Mouse (Mus musculus): Measurements from ENCODE around the gene Cntnap5c. TPM values are rescaled to one million over a fixed set of nuclear protein-coding genes. Genes with fewer than 3 reads are reported as not detected.
"Not testable (repeated sequence)": the region's sequence is repeated elsewhere in the genome, so short reads cannot be mapped to it uniquely, and the experiment has no call there.

Gene Cntnap5c
- polyA plus RNA-seq, 1 experiment from 2014 or later = not detected

DNA sequence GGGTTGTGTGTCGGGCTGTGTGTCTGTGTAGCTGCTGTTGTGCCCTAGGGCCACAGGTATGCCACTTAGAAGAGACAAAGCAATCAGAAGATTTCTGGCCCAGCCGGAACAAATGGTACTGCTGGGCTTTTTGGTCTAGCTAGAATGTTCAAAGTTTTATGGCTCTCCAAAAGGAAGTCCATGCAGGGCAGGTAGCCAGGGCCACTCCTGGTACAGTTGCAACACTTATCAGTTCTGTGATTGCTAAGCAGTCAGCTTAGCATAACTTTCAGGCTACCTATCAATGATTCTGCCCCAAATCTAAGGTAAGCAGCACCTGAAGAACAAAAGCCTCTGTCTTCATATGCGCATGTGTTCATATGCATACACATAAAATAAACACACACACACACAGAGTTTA is 26.0 kb downstream of the Cntnap5c start:
- H3K9me3 ChIP-seq (ENCODE audit: low read length) = no peaks in the 10 kb centered on the region
- H3K4me3 ChIP-seq (ENCODE audit: low read depth, low read length) = no peak overlapping the region
- no peaks in the 10 kb centered on the region for H3K36me3 ChIP-seq (replicated peaks; ENCODE audit: insufficient read depth, low read length)
- no peak for TF ChIP-seq EP300 (IDR thresholded peaks at IDR 0.05; ENCODE audit: low read depth)
- no peak for TF ChIP-seq CTCF (IDR thresholded peaks at IDR 0.05; ENCODE audit: low read depth)
- DNase-seq (no peak), ATAC-seq (no peak)
- H3K27ac ChIP-seq (ENCODE audit: low read depth) = no peak overlapping the region
- H3K4me1 ChIP-seq (ENCODE audit: insufficient read depth) = no peaks in the 10 kb centered on the region
- no peak overlapping the region for H3K4me2 ChIP-seq (ENCODE audit: low read depth, low read length)
- no peaks in the 10 kb centered on the region for H3K27me3 ChIP-seq (ENCODE audit: insufficient read depth, low read length)
- no peak overlapping the region for H3K9ac ChIP-seq (replicated peaks)
- WGBS (ENCODE audit: insufficient replicate concordance) = 68% methylated on average over 3 of the region's 3 CpGs

DNA sequence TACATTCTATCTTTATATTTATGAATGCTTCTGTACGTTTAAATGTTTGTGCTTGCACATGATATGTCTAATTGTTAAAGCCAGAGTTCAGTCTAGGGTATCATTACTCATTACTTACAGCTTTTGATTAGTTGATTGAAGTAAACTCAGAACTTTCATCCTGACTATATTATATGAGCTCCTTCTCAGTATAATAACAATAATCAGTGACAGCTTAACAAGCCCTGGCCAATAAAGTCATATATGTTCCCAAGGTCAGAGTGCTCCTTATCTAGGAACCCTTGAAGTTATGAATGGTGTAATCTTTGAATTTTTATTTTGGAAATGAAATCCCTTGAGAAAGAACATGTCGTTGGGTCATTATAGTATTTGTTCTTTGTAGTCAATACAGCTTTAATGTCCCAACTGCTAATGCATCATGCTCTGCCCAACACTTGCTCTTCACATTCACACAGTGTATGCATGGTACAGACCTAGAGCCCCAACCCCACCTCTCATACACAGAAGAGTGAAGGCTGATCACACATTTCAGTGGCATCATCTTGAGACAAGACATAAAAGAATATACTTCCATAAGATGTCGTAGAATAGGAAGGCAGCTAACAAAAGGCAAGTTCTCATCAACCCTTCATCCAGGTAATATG is 27.4 kb downstream of the Cntnap5c start:
- no peak overlapping the region for H3K4me2 ChIP-seq (ENCODE audit: low read depth, low read length)
- no peak overlapping the region for H3K9ac ChIP-seq (replicated peaks)
- H3K4me3 ChIP-seq (ENCODE audit: low read depth, low read length) = no peak overlapping the region
- H3K27ac ChIP-seq (ENCODE audit: low read depth) = no peak overlapping the region
- no peaks in the 10 kb centered on the region for H3K4me1 ChIP-seq (ENCODE audit: insufficient read depth)
- WGBS (ENCODE audit: insufficient replicate concordance) = 70% methylated on average over 3 of the region's 3 CpGs
- ATAC-seq (no peak), DNase-seq (no peak)
- H3K36me3 ChIP-seq (replicated peaks; ENCODE audit: insufficient read depth, low read length) = no peaks in the 10 kb centered on the region
- no peaks in the 10 kb centered on the region for H3K9me3 ChIP-seq (ENCODE audit: low read length)
- TF ChIP-seq CTCF (IDR thresholded peaks at IDR 0.05; ENCODE audit: low read depth) (no peak), EP300 (IDR thresholded peaks at IDR 0.05; ENCODE audit: low read depth) (no peak)
- no peaks in the 10 kb centered on the region for H3K27me3 ChIP-seq (ENCODE audit: insufficient read depth, low read length)

DNA sequence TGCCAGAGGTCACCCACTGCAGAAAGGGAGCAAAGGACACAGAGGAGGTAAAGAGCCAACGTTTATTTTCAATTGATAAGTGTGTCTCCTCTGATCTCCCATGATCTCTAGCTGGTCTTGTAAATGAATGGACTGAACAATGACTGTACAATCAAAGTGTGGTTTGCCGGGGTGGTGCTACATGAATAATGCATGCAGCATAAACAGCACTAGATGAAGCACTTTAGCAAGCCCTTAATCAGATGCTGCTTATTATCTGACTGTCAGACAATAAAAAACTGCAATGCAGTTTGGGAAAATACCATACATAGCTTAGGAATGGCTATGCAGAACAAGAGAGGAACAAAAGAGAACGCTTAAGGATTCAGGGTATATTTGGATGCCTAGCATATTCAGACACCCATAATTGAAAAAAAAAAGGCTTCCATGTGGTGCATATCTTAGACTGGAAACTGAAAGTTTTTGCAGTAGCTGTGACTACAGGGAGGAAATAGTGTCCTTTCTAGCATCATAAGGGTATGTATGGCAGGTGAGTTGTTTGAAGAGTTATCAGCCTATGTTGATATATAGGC is 30.1 kb downstream of the Cntnap5c start:
- no peak overlapping the region for H3K9ac ChIP-seq (replicated peaks)
- no peak overlapping the region for H3K4me3 ChIP-seq (ENCODE audit: low read depth, low read length)
- ATAC-seq (no peak), DNase-seq (no peak)
- H3K4me2 ChIP-seq (ENCODE audit: low read depth, low read length) = no peak overlapping the region
- no peak for TF ChIP-seq EP300 (IDR thresholded peaks at IDR 0.05; ENCODE audit: low read depth)
- no peak for TF ChIP-seq CTCF (IDR thresholded peaks at IDR 0.05; ENCODE audit: low read depth)
- no peak overlapping the region for H3K27ac ChIP-seq (ENCODE audit: low read depth)
- no peaks in the 10 kb centered on the region for H3K36me3 ChIP-seq (replicated peaks; ENCODE audit: insufficient read depth, low read length)
- no peaks in the 10 kb centered on the region for H3K9me3 ChIP-seq (ENCODE audit: low read length)
- WGBS (ENCODE audit: insufficient replicate concordance) = 65% methylated on average over 3 of the region's 3 CpGs
- no peaks in the 10 kb centered on the region for H3K27me3 ChIP-seq (ENCODE audit: insufficient read depth, low read length)
- no peaks in the 10 kb centered on the region for H3K4me1 ChIP-seq (ENCODE audit: insufficient read depth)

DNA sequence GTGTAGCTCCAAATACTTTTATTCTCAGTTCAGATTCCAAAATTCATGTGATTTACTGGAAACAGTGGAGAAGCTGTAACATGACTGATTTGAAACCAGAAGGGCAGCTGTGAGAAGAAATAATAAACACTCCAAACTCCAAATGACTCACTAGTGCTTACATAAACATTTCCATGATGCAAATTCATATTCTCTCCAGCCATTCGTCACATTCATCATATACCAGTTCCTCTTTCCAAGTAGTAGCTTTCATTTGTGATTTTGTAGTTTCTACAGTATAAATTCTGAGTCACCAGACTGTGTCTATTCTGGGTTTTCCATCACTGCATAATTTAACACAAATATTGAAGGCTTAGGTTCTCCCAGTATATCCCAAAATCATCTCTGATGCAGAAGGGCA is 31.8 kb downstream of the Cntnap5c start:
- H3K4me3 ChIP-seq (ENCODE audit: low read depth, low read length) = no peak overlapping the region
- TF ChIP-seq CTCF (IDR thresholded peaks at IDR 0.05; ENCODE audit: low read depth) (no peak), EP300 (IDR thresholded peaks at IDR 0.05; ENCODE audit: low read depth) (no peak)
- no peaks in the 10 kb centered on the region for H3K36me3 ChIP-seq (replicated peaks; ENCODE audit: insufficient read depth, low read length)
- H3K27ac ChIP-seq (ENCODE audit: low read depth) = no peak overlapping the region
- ATAC-seq (no peak), DNase-seq (no peak)
- no peak overlapping the region for H3K4me2 ChIP-seq (ENCODE audit: low read depth, low read length)
- no peaks in the 10 kb centered on the region for H3K27me3 ChIP-seq (ENCODE audit: insufficient read depth, low read length)
- WGBS (ENCODE audit: insufficient replicate concordance) = 60% methylated on average over 1 of the region's 1 CpGs
- H3K4me1 ChIP-seq (ENCODE audit: insufficient read depth) = no peaks in the 10 kb centered on the region
- H3K9ac ChIP-seq (replicated peaks) = no peak overlapping the region
- H3K9me3 ChIP-seq (ENCODE audit: low read length) = no peaks in the 10 kb centered on the region

DNA sequence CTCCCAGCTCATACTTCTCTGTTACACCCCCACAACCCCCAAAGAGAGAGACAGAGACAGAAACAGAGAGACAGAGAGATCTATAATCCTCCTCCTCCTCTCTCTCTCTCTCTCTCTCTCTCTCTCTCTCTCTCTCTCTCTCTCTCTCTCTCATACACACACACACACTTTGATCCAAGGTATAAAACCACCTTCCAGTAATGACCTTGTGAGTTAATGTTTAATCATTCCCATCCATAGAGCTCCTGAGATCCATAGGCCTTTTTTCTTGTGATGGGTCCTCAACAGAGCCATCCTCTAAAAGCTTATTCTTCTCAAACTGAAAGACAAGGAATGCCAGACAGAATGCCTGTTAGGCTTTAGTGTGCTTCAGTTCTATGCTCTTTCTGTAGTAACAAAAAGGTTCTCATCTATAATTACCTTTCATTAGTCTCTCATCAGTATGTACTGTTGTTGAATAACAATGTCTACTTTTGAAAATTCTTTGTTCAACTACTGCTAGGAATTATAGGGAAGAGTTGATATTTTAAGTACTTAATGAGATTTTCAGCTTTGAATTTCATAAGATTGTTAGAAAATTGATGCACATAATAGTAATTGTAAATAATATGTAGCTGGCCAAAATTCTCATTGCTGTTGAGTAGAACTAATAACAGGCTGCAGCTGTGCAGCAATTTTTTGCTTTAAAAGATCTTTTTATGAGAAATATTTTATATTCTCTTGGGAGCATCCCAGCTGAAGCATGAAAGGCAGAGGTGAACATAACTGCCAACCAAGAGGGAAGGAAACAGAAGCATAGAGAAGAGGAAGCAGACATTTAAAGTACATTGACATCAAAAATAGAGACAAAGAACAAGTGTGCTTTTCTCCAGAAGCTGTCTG is 68.0 kb downstream of the Cntnap5c start:
- no peak for DNase-seq
- Histone ChIP-seq H3K4me1 (ENCODE audit: insufficient read depth) (no peaks in the 10 kb centered on the region), H3K27ac (ENCODE audit: low read depth) (no peak overlapping the region), H3K4me3 (ENCODE audit: low read depth, low read length) (no peak overlapping the region), H3K9ac (replicated peaks) (no peak overlapping the region), H3K9me3 (ENCODE audit: low read length) (no peaks in the 10 kb centered on the region), H3K27me3 (ENCODE audit: insufficient read depth, low read length) (no peaks in the 10 kb centered on the region), H3K4me2 (ENCODE audit: low read depth, low read length) (no peak overlapping the region), H3K36me3 (replicated peaks; ENCODE audit: insufficient read depth, low read length) (no peaks in the 10 kb centered on the region)
- TF ChIP-seq CTCF (IDR thresholded peaks at IDR 0.05; ENCODE audit: low read depth) (no peak), EP300 (IDR thresholded peaks at IDR 0.05; ENCODE audit: low read depth) (no peak)
- ATAC-seq = no peak

DNA sequence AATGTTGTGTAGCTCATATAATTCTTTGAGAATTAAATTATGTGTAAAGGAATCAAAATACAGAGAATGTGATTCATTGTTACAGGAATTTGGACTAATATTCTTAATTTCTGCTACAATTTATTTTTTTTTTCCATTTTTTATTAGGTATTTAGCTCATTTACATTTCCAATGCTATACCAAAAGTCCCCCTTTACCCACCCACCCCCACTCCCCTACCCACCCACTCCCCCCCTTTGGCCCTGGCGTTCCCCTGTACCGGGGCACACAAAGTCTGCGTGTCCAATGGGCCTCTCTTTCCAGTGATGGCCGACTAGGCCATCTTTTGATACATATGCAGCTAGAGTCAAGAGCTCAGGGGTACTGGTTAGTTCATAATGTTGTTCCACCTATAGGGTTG is 86.4 kb downstream of the Cntnap5c start:
- not testable (repeated sequence) for H3K36me3 ChIP-seq (replicated peaks; ENCODE audit: insufficient read depth, low read length); H3K27ac ChIP-seq (ENCODE audit: low read depth); DNase-seq; ATAC-seq; H3K9me3 ChIP-seq (ENCODE audit: low read length); H3K4me3 ChIP-seq (ENCODE audit: low read depth, low read length); H3K4me2 ChIP-seq (ENCODE audit: low read depth, low read length); H3K9ac ChIP-seq (replicated peaks); H3K4me1 ChIP-seq (ENCODE audit: insufficient read depth); H3K27me3 ChIP-seq (ENCODE audit: insufficient read depth, low read length)
- WGBS (ENCODE audit: insufficient replicate concordance) = no CpG with 5 or more reads among the region's 4 CpGs

Data from liver, postnatal 0 days (tissue).